Mouse (Mus musculus) mouse embryonic stem cell (cell line): ENCODE data around the gene Wee1.
"Not testable (repeated sequence)": the region's sequence is repeated elsewhere in the genome, so short reads cannot be mapped to it uniquely, and the experiment has no call there.

ENCODE experiments used
- in situ Hi-C, 2 experiments: fragments of 300-500 bp; cut with MboI; formaldehyde crosslinking; loops; 1 replicate in 1 of 2; 3 replicates in 1 of 2; pipeline ENCODE4 v1.14.3; 2019 to 2020; ENCODE audit warnings: low sequenced_read_pairs in 2 of 2, low pct_unique_long_range_greater_than_20kb in 1 of 2, mixed read lengths in 1 of 2; ENCODE audit not compliant: unreplicated experiment in 1 of 2

The Wee1 gene

DNA sequence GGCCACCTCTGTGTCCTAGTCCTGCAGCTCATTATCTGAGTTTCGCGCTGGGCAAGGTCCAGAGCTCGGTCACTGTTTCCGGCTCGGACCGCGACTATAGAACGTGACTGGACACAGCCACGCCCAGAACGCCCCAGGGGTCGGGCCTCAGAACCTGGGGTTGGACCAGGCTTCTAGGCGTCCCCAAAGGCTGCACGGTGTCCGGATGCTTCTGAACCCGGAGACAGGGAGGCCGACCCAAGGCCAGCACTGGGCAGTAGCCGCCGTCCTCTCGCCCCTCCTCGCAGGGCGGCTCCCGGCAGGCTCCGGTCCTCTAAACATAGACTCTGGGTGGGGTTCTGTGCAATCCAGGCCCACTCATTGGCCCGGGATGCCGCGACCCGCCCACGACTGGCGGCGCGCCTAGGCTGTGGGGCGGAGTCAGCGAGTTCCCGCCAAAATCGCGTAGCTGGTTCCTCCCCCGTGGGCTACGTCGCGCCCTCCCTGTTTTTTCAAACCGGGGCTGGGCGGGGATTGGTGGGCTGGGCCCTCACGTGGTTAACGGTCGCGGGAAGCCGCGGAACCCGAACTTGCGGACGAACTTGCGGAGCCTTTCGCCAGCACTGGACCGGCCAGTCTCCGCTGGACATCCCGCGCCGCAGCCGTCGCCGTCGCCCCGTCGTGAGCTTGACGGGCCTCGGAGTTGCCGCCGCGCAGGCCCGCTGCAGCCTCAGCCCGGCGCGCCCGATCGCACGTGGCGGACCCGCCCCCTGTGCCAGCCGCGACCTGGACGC lies at the start of gene Wee1:
Gene Wee1 (plus strand): TSS at position 531 of the 773 bp plus-strand sequence.
- in situ Hi-C loops, result no loop called here

- in situ Hi-C loops, result no loop called here
Observed at GRCm38 (mm10) chr7:110078168-110078567, 43.7 kb upstream of the Wee1 start.

DNA sequence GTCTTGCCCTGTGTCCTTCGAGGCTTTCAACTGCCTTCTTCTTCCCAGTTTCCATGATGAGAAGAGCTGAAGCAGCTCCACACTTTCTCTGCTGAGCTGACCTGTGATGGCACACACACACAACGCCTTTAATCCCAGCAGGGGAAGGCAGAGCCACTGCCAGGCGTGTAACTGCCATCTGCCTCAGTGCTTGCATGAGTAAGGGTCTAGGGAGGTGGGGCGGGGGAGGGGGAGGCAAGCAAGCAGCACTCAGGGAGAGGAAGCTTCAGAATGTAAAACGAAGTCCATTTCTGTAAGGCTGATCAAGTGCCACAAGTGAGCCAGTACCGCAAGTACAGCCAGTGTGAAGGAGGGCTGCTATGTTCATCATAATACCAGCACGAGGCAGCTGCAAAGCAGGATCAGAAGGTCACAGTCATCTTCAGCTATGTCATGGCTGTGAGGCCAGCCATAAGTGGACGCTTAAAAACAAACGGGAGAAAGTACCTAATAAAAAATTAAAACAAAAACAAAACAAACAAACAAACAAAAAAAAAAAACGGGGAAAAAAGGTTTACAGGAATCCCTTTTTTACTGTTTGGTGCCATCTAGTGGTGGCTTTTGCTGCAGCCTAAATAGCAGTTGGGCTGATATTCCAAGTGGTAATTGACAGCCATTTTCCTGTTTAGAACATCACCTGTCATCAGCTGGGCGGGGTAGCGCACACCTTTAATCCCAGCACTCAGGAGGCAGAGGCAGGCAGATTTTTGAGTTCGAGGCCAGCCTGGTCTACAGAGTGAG lies 38.3 kb upstream of the Wee1 start:
- in situ Hi-C loops, result no loop called here

- in situ Hi-C loops, result no loop called here
Observed at GRCm38 (mm10) chr7:110085217-110085616, 36.6 kb upstream of the Wee1 start.

- in situ Hi-C loops, result no loop called here
Observed at GRCm38 (mm10) chr7:110087914-110088313, 33.9 kb upstream of the Wee1 start.

DNA sequence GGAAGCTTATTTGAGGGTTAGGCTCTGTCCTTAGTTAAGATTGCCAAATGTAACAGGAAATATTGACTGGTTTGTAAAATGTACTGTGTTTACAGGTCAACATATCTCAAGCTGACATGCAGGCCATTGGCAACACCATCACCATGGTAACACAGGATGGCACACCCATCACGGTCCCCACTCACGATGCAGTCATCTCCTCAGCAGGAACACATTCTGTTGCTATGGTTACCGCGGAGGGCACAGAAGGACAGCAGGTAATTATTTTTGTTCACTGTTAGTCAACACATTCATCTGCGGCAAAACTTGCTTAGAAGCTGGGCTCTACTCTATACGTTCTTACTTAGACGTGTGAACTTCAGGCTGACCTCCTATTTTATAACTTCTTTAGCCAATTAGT lies 30.2 kb upstream of the Wee1 start:
- in situ Hi-C loops, result no loop called here

GRCm38 (mm10) chr7:110096332-110096731 lies 25.5 kb upstream of the Wee1 start:
- in situ Hi-C loops, result no loop called here

- in situ Hi-C loops, result no loop called here
Observed at GRCm38 (mm10) chr7:110097106-110097793, 24.6 kb upstream of the Wee1 start.

- in situ Hi-C loops, result no loop called here
Observed at GRCm38 (mm10) chr7:110100854-110101253, 21.0 kb upstream of the Wee1 start.

DNA sequence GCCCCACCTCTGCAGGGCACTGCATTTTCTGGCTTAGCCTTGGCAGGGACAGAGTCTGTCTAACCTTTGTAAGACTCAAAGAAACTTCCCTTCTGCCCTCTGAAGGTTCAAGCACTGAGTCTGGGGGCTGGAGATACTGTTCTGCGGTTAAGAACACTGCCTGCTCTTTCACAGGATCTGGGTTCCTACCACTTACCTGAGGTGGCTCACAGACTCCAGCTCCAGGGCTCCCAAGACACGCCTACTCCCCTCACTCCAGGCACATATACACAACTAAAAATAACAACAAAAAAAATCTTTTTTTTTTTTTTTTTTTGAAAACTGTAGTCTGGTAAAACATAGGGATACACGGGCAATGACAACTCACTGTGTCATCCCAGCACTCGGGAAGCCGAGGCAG lies 20.6 kb upstream of the Wee1 start:
- in situ Hi-C loops, result no loop called here

GRCm38 (mm10) chr7:110105041-110105440 lies 16.8 kb upstream of the Wee1 start:
- in situ Hi-C loops, result no loop called here

- in situ Hi-C loops, result no loop called here
Observed at GRCm38 (mm10) chr7:110106633-110107032, 15.2 kb upstream of the Wee1 start.

- in situ Hi-C loops, result not testable (repeated sequence)
Observed at GRCm38 (mm10) chr7:110108524-110108923, 13.3 kb upstream of the Wee1 start.

- in situ Hi-C loops, result no loop called here
Observed at GRCm38 (mm10) chr7:110108967-110109610, 12.8 kb upstream of the Wee1 start.

DNA sequence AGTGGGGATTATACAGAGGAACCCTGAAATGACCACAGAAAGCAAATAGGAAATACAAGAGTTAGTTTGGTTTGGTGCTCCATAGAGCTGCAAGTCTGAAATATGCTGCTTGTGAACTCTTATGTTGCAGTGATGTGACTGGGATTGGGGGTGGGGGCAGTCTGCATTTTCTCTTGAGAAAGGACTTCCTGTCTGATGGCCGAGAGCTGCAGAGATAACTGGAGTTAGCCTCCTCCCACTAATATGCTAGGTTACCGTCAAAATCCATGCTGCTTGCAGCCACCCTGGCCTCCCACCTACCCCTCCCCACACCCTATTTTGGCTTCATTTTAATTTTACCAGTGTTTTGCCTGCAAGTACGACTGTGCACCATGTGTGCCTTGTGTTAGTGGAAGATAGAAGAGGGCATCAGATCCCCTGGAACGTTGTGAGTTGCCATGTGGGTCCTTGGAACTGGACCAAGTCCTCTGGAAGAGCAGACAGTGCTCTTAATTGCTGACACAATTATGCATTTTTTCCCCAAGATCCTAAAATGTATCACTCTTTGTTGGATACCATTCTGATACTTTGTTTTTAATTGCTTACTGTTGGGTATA lies 11.7 kb upstream of the Wee1 start:
- in situ Hi-C loops, result no loop called here

- in situ Hi-C loops, result no loop called here
Observed at GRCm38 (mm10) chr7:110114699-110115098, 7.1 kb upstream of the Wee1 start.

GRCm38 (mm10) chr7:110116731-110117291 lies 5.0 kb upstream of the Wee1 start:
- in situ Hi-C loops, result no loop called here

DNA sequence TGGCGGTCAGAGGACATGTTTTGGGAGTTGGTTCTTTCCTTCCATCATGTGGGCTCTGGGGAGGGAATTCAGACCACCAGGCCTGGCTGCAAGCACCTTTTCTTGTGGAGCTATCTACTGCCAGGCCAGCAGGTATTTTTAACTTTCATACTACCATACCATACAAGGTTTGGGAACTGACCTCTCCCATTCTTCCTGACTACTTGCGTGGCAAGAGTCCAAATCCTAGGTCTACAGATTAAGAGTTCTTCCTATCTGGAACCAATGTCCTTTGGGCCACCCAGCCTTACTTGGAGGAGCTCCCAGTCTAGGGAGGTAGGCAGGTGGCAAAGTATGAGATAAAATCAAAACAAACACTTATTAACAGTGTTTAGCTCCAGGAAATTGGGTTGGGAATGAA lies 3.4 kb upstream of the Wee1 start:
- in situ Hi-C loops, result no loop called here
